Mouse (Mus musculus): Measurements from ENCODE around the gene Cdk14.

GRCm38 (mm10) chr5:4934491-4934890, 485.6 kb downstream of the Cdk14 start:
- no peak for TF ChIP-seq CTCF (IDR thresholded peaks at IDR 0.05; ENCODE audit: low read depth)
- TF ChIP-seq EP300 (IDR thresholded peaks at IDR 0.05; ENCODE audit: low read depth): no peak
